In genomic region chr17:47042866-47043265, GRCm38 (mm10) we compare ENCODE assay signal across 16 mouse cellular contexts.
"Had no signal": no experiment of that assay in that cellular context is flagged by ENCODE, and none has a peak within 500 bp of the region (broad histone marks: within the 10 kb centered on the region; RNA-seq: fewer than 3 reads in every experiment).

No protein-coding gene starts in this region.

- H3K27me3 ChIP-seq: lung, embryonic 15.5 days; midbrain, embryonic 13.5 days; midbrain, embryonic 15.5 days; neural tube, embryonic 12.5 days had no signal

- H3K4me2 ChIP-seq: lung, embryonic 15.5 days; midbrain, embryonic 11.5 days; midbrain, embryonic 13.5 days; midbrain, embryonic 15.5 days; neural tube, embryonic 12.5 days had no signal

- DNase-seq: lung, adult 2 months; lung, postnatal 14 days; lung, postnatal 36 days; right cerebral cortex, postnatal 14 days; thymus, adult 18-20 months; thymus, postnatal 14 days; thymus, postnatal 36 days had no signal

- H3K9me3 ChIP-seq: lung, embryonic 15.5 days; midbrain, embryonic 13.5 days; midbrain, embryonic 15.5 days; neural tube, embryonic 12.5 days had no signal

- H3K36me3 ChIP-seq: lung, embryonic 15.5 days; midbrain, embryonic 13.5 days; midbrain, embryonic 15.5 days; neural tube, embryonic 12.5 days had no signal

- H3K27ac ChIP-seq: liver, embryonic 14.5 days; lung, embryonic 15.5 days; macrophage; midbrain, embryonic 13.5 days; midbrain, embryonic 15.5 days; neural tube, embryonic 12.5 days had no signal

- ATAC-seq: lung, postnatal 0 days; midbrain, embryonic 13.5 days; midbrain, embryonic 15.5 days had no signal

- H3K4me3 ChIP-seq: lung, embryonic 15.5 days; megakaryocyte, embryonic 14.5 days; midbrain, embryonic 13.5 days; midbrain, embryonic 15.5 days; neural tube, embryonic 12.5 days had no signal

- H3K4me1 ChIP-seq: neural tube, embryonic 12.5 days had no signal

- H3K9ac ChIP-seq: liver, embryonic 14.5 days; lung, embryonic 15.5 days; midbrain, embryonic 13.5 days; midbrain, embryonic 15.5 days; neural tube, embryonic 12.5 days had no signal
